Mouse (Mus musculus) spleen, adult 2 months (tissue): ENCODE data around the gene Yes1.
"Not testable (repeated sequence)": the region's sequence is repeated elsewhere in the genome, so short reads cannot be mapped to it uniquely, and the experiment has no call there.

Experiments used
- CTCF ChIP-seq: fragments of 200-500 bp; IDR thresholded peaks from 2 replicates; pipeline ENCODE4 v1.5.1; 2011; ENCODE audit warnings: mild to moderate bottlenecking, inconsistent platforms; ENCODE audit not compliant: insufficient read depth, insufficient read length, insufficient replicate concordance; ENCODE audit errors: extremely low read depth
- POLR2A ChIP-seq: fragments of 200-500 bp; IDR thresholded peaks from 2 replicates; pipeline ENCODE4 v1.6.1; 2011; ENCODE audit warnings: low read depth, low read length, inconsistent platforms

DNA sequence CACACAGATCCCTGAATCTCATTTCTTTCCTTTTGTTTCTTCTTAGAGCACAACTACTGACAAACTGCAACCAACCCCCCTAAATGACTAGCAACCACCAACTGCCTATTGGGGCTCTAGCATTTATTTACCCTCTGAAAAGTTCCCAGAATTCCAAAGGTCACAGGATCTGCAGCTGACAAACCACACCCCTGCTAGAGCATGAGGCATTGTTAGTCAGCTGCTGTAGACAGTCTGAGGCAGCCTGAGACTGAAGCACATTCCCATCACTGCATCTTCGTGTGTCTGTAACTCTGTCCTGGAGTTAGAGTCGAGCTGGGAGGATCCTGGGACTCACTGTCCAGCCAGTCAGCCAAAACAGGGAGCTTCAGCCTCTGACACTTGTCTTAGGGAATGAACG lies 114.4 kb downstream of the Yes1 start:
- TF ChIP-seq CTCF, POLR2A: not testable (repeated sequence)
